Mouse (Mus musculus) kidney, postnatal 14 days (tissue): ENCODE measurements around the gene Gm20388.
A peak's percentile ranks its signal among the peaks of the same experiment; 100 is the strongest.

ENCODE experiments used
- DNase-seq: peaks from one replicate; pipeline ENCODE4 v3.0.0; 2022; ENCODE audit warnings: mixed read lengths

The Gm20388 gene

GRCm38 (mm10) chr8:121310976-121311819, 1400.6 kb downstream of the Gm20388 start:
- DNase-seq: peak; percentile 52

GRCm38 (mm10) chr8:121313458-121313857, 1402.8 kb downstream of the Gm20388 start:
- DNase-seq: no peak

DNA sequence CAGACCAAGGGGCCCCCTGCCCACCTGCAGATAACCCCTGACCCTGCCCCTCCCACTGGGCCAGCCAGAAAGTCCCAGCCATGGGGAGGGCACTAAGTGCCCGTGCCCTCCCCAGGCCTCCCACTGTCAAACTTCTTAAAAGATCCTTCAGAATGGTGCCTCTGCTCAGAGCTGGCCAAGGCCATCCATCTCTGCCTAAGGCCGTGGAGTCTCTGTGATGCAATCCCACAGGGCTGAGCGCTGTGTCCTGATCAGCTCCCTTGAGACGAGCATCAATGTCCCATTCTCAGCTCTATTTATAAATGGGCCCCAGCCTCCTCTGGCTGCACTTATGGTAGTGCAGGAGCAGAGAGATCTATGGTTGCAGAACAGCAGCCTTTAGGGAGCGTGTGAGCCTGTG, 1403.4 kb downstream of the Gm20388 start:
- DNase-seq: no peak

GRCm38 (mm10) chr8:121315569-121315968, 1404.9 kb downstream of the Gm20388 start:
- DNase-seq: no peak

DNA sequence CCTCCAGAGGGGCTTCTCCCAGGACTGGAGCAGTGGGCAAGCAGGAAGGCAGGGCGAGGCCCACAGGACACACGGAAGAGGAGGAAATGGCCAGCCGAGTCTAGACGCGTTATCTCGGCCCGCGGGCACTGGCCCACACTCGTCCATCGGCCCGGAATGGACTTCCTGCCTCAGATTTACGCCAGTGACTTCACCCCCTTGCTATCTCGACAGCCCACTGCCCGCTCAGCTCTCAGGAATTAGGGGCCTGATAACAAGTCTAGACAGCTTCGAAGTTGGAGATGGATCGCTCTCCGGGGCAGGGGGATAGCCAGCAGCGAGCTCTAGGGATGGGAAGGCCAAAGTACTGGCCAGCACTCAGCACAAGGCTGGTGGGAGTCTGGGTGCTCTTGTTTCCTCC, 1405.4 kb downstream of the Gm20388 start:
- DNase-seq: peak; percentile 46

GRCm38 (mm10) chr8:121318756-121319155, 1408.1 kb downstream of the Gm20388 start:
- peak; percentile 27 for DNase-seq

- peak; percentile 33 for DNase-seq
Observed at GRCm38 (mm10) chr8:121319491-121319890, 1408.8 kb downstream of the Gm20388 start.

GRCm38 (mm10) chr8:121326164-121326910, 1415.7 kb downstream of the Gm20388 start:
- no peak for DNase-seq

GRCm38 (mm10) chr8:121332436-121332835, 1421.8 kb downstream of the Gm20388 start:
- peak; percentile 83 for DNase-seq

DNA sequence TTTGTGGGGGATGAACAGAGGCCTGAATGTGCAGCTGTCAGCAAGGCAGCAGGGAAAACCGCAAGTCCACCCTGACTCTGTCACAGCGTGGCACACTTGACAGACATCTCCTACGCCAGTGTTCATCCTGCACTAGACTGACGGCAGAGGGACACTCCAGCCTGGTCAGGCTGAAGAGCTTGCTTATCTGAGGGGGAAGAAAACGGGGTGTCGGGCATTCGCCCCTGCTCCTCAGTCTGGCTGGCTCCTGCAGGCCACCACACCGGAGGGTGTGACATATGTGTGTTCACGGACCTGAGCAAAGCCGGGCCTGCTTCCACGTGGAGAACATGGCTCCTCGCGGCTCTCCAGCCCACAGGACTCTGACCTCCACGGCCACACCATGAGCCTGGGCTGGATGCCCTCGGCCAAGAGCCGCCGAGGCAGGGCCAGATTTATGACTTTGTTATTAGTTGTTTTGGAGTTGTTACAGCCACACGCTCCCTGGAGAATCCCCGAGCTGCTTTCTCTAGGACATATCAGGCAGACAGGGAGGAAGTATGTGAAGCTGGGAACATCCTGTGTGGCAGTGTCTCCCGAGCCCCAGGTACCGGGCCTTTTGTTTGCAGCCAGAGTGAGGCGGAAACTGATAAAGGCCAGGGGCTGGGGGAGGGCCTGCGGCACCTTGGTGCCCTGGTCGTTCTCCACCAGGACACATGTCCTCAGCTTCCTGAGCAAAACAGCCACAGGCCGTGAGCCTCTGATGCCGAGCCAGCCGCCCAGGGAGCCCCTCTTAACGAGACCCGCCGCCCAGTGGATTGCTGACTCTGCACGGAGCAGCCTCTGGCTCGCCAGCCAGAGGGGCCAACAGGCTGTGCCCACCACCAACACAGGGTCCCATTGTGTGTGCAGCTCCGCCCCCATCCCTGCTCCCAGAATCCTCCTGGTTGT, 1424.1 kb downstream of the Gm20388 start:
- peak; percentile 86 for DNase-seq

DNA sequence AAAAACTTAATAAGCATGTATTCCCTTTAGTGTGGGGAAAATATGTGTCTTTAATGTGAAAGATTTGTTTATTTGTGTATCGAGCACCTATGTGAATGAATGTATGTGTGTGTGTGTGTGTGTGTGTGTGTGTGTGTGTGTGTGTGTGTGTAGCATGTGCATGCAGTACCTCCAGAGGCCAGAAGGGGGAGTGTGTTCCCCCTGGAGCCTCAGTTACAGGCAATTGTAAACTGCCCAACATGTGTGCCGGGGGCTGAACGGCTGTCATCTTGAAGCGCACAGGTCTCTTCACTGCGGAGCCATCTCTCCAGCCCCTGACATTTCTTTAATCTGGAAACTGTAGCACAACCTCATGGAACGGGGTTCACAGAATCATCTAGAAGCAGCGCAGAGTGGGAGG, 1425.0 kb downstream of the Gm20388 start:
- DNase-seq: no peak

- no peak for DNase-seq
Observed at GRCm38 (mm10) chr8:121342931-121343330, 1432.3 kb downstream of the Gm20388 start.

DNA sequence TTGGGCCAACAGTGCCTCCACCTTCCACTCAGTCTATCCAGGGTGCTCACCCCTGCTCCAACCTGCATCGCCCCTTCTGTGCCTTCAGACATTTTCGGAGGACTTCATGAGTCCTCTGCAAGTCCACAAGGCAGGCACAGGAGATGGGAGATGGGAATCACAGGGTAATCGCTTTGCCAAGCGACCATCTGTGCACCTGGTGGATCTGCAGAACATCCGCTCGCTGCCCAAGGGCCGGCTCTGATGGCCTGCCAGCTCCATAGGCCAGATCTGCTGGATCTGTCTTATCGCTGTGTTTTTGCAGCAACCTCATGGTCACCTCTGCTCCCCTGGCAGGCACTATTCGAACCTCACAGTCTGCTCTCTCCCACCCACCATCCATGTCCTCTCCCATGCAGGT, 1433.8 kb downstream of the Gm20388 start:
- no peak for DNase-seq

DNA sequence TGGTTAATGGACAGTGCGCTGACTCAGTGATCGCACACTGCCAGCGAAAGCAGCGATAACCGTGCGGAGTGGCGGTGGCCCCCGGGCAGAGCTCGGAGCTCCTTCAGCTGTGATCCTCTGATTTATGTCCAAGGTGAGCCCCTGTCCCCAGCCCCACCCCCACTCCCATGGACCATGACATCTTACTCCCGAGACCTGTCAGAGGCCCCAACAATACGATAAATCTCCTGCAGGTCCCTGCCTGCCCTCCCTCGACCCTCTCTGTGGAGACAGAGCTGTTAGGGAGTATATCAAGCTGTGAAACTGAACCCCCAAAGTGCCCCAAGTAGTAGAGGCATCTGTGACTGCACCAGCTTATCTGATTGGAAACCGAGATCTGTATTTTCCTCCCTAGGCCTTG, 1435.5 kb downstream of the Gm20388 start:
- no peak for DNase-seq

DNA sequence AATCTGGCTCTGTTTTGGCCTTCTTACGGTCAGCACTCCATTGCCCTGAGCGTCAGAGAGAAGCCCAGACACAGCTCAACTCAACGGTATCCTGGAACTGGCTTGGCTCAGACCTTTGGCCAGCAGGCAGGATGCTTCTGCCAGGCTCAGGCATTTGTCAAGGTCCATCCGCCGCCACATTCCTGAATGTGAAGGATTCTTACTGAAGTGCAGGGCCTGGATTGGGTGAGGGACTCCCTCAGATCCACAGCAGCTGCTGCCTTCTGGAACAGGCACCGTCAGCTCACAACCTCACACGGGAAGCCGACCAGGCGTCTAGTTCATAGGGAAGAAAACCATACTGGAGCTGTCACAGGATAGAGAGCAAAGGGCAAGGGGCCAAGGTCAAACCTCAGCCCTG, 1436.2 kb downstream of the Gm20388 start:
- peak; percentile 73 for DNase-seq

DNA sequence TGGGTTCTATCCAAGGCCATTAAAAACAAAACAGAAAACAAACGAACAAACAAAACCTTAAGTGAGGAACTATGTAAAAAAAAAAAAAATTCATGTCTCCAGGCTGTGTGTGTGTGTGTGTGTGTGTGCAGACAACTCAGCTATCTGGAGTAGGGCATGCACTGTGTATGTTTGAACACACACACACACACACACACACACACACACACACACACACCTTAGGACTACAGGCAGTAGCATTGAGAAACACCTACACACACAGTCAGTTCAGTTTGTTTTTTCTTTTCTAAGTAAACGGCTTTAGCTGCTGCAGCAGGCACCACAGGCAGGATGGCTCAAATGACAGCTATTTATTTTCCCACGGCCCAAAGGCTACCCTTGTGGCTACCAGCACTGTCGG, 1438.4 kb downstream of the Gm20388 start:
- DNase-seq: no peak

GRCm38 (mm10) chr8:121350803-121351202, 1440.2 kb downstream of the Gm20388 start:
- no peak for DNase-seq

- DNase-seq: no peak
Observed at GRCm38 (mm10) chr8:121354844-121355243, 1444.2 kb downstream of the Gm20388 start.

GRCm38 (mm10) chr8:121357451-121357850, 1446.8 kb downstream of the Gm20388 start:
- no peak for DNase-seq

GRCm38 (mm10) chr8:121358609-121359008, 1448.0 kb downstream of the Gm20388 start:
- DNase-seq: no peak

- DNase-seq: peak; percentile 62
Observed at GRCm38 (mm10) chr8:121359131-121359981, 1448.7 kb downstream of the Gm20388 start.

- DNase-seq: no peak
Observed at GRCm38 (mm10) chr8:121360001-121360400, 1449.4 kb downstream of the Gm20388 start.
